Mouse (Mus musculus): ENCODE results near the gene Gfral. TPM values are rescaled to one million over a fixed set of nuclear protein-coding genes. Genes with fewer than 3 reads are reported as not detected.
A peak's percentile ranks its signal among the peaks of the same experiment; 100 is the strongest.

The Gfral gene
- total RNA-seq (2015; ENCODE audit: low replicate concordance) (not detected in 2 replicates), total RNA-seq (2017; ENCODE audit: low replicate concordance) (not detected in 2 replicates)

DNA sequence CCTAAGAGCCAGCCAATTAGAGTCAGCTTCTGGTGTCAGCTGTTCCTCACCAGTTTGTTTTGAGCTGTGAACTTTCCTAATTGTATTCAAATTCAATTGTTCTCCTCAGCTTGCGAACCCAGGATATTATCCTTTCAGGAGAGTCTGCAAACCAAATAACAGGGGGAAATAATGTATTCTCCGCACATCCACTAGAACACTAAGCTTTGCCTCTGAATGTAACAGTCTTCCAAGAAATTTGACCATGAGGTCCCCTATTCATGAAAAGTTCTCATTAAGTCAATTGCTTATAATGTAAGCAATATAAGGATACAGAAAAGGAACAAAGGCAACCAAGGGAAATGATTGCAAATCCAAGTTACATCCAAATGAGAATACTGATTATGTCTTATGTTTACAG, at the start of gene Gfral:
Gfral (minus strand) TSS at position 101 of the 400 bp plus-strand sequence.
- no peak for ATAC-seq (replicated peaks; ENCODE audit: low FRiP score, poor library complexity, severe bottlenecking)

DNA sequence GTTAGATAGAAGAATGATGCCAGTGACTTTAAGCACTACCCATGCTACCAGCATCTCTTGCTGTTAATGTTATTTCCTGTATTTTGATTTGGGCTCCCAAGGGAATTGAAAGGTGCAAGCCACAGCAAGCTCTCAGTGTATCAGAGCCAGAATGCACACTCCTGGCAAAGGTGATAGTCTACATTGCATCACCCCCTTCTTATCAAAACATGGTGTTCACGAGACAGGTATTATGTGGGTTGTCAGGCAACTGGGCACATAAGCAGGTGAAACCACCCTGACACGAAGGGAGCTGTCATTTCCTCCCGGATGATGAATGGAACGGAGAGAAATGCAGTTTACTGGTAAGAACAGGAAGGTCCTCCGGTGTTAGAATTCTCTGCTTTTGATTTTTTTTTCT, 44.3 kb upstream of the Gfral start:
- no peak for ATAC-seq (replicated peaks; ENCODE audit: low FRiP score, poor library complexity, severe bottlenecking)

DNA sequence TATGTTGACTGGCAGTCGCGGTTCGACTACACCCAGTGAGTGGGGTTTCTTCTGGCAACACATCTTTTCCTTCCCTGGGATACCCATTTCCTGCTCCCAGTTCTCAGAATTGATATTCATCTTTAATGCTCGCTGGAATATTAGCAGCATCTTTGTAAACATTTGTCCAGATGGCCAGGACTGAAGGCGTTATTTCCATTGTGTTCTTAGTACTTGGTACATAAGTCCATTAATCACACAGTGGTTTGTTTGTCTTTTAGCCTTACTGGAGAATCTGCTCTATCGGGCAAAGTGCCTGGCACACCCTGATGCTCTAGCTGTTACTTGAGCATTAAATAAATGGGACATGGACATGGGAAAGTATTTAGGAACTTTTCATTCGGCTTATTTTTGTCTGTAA, 39.1 kb upstream of the Gfral start:
- ATAC-seq (replicated peaks; ENCODE audit: low FRiP score, poor library complexity, severe bottlenecking), result no peak

DNA sequence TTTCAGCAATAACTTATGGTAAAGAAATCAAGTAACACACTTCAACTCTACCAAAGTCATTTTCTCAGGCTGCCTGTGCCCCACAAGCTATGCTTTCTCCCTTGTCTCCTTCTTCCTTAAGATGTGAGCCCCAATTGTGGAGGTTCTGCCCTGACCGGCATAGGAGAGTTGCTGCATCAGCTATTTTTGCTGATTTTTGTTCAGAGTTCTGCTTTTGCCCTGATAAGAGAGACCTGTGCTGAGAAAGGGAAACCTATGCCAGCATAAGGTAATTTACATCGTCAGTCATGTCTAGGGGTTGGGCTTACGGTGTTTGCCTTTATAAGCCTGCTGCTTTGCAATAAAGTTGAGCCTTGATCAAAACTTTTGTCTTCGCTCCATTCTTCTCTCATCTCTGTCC, 38.7 kb upstream of the Gfral start:
- ATAC-seq (replicated peaks; ENCODE audit: low FRiP score, poor library complexity, severe bottlenecking), result no peak

DNA sequence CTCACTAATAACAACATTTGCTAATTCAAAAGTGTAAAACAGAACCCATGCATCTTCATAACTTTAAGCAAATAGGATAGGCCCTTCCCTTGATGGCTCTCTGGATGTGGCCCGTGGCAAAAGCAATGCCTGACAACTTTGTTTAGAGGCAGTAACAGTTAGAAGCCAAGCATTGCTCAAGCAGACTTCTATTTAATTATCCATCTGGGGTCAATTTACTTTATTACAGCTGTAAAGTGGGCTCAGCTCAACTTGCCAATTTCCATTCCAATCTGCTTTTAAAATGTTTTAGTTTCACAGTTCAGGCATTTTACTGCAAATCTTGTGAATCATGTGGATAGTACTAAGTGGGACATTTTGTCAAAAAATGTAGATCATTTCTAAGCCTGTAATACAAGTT, 28.9 kb upstream of the Gfral start:
- no peak for ATAC-seq (replicated peaks; ENCODE audit: low FRiP score, poor library complexity, severe bottlenecking)

DNA sequence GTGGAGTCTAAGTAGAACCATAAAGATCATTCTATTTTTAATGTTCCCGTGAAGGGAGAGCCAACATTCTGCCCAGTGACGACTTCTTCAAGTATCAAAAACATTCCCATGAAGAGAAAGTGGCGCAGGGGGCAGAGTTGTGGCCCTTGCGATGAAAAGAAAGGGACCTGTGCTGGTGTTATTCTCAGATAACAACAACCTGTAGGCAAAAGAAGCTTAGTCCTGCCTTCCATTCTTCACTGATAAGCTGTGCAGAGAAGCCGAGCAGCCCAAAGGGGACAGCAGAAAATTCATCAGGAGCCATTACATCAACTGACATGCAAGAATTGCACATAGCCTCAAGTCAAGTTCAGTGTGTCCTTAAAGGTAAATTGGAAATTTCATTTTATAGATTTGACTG, 24.5 kb upstream of the Gfral start:
- ATAC-seq (replicated peaks; ENCODE audit: low FRiP score, poor library complexity, severe bottlenecking), result no peak

DNA sequence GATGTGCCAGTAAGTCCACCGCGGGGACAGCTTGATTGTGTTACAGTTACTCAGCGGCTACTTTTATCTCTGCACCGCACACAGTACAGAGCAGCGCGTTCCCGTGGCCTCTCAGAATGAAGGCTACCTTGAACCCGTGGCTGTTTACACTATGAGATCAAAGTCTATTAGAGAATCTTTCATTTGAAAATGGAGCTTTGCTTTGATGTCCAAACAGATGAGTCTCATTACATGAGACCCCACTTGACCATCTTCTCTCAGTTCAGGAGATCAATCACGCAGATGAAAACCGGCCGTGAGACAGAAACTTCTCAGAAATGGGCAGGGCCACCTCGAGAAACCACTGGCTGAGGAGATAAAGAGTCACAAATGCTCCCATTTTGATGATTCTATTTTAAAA, 23.8 kb upstream of the Gfral start:
- ATAC-seq (replicated peaks; ENCODE audit: low FRiP score, poor library complexity, severe bottlenecking), result no peak

DNA sequence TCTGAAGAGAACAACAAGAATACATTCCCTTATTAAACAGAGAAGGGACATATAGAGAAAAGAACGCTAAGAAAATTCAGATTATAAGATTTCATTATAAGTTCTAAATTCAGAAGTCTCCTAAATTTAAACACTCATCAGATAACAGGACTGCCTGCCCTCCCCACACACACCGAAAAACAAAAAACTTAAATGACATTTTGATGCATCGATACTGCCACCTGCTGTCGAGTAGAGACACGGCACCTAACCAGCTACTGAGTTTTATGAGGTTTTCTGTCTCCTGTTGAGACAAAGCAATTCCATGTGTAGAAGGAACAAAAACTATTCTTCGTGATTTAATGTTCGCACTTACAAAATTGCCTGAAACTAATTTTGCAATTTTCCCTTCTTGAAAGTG, 23.2 kb upstream of the Gfral start:
- peak; percentile 62; the same call in 1 of the 2 replicates for ATAC-seq (replicated peaks; ENCODE audit: low FRiP score, poor library complexity, severe bottlenecking)

DNA sequence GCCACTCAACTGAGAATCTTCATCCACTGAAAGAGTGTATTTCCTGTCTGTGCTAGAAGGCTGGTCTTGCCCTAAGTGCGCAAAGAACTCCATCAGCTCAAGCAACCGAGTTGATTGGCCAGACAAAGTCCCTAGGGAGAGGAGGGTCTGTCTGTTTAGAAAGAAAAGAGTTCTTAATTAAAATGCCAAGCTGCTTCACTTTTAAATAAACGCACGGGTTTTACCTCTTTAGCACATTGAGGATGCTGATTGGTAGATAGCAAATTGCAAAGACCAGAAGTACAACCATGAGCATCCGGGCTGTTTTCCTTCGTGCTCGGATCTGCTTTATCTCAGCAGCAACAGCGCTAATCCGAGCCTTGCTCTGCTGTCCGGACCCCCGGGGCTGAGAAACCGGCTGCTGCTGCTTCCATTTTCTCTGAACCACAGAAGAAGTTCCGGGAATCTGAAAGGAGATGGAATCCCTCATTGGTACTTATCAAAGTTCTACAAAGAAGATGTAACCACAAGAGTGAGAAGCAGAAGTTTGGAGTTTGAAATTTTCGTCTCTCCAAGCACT, 22.6 kb upstream of the Gfral start:
- no peak for ATAC-seq (replicated peaks; ENCODE audit: low FRiP score, poor library complexity, severe bottlenecking)

DNA sequence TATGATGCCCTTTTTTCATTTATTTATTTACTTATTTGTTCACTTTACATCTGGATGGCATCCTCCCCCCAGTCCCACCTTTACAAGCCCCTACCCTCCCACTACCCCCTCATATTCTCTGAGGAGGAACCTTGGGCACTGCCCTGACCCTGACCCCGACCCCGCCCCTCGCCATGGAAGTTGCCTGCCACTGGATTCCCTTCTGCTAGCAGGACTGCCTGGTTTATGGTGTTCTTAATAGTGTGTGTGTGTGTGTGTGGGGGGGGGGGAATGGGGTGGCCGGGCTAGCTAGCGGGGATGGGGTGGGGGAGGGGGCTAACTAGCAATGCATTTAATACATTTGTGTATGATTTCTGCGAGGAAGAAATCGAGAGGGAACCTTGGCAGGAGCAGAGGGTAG, 21.4 kb upstream of the Gfral start:
- ATAC-seq (replicated peaks; ENCODE audit: low FRiP score, poor library complexity, severe bottlenecking), result no peak

DNA sequence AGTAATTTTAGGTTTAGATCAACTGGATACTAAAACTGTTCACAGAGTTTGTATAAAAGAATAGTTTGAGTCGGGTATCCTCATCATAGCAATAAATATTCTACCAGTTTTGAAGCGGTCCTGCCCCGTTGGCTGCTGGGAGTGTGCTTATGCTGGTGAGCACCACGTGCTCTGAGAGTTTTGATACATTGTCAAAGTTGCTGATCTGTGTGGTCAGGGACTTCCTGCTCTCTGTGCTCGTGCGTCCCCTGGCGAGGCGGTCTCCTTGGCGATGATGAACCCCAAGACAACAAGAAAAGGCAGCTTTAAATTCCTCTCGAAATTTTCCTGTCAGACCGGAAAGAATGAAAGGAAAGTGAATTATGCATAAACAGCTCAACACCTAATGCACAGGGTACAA, 16.9 kb upstream of the Gfral start:
- ATAC-seq (replicated peaks; ENCODE audit: low FRiP score, poor library complexity, severe bottlenecking), result no peak

DNA sequence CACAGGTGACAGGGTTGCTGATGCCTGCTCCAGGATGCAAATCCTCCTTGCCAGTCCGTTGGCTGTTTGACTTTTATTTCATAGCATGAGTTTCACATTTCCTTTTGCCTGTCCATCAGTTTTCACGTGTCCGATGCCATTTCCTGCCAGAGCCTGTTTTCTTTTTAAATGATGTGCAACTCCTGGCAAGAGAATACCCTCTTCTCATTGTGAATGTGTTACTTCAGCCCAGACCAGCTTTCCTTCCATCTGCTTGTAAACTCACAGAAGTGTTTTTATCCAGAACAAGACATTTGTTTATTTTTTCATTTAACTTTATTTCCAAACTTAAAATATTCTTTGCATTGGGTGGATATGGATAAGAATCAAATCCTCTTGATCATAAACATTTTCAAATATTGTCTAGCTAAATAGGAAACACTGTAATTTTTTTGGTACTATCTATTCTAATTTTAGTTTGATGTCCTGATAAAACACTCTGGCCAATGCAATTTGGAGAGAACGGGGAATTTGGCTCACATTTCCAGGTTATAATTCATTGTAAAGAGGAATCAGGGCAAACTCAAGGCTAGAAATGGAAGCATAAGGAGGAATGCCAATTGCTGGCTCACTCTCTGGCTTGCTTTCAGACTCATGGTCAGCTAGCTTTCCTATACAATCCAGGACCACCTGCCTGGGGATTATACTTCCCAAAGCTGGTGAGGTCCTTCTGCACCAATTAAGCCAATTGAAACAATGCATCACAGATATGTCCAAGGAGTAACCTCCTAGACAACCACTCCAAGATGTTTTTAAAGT, 3.9 kb upstream of the Gfral start:
- no peak for ATAC-seq (replicated peaks; ENCODE audit: low FRiP score, poor library complexity, severe bottlenecking)

DNA sequence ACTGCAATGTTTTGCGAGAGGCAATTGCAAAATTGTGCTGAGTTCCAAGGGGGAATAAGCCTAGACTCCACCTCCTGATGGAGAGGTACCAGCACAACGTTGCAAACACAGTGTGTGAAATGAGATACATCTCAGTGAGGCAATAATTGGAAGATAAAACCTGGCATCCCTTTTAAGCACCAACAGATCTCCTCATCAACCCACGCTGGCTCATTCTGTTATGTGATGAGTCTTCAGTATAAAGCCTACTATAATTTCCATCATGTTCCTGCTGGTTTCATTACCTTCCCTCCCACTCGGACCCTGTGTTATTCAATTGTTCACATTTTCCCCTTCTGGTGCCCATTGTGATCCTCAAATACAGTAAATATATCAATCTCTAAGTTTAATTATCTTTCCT, 1.2 kb upstream of the Gfral start:
- no peak for ATAC-seq (replicated peaks; ENCODE audit: low FRiP score, poor library complexity, severe bottlenecking)

DNA sequence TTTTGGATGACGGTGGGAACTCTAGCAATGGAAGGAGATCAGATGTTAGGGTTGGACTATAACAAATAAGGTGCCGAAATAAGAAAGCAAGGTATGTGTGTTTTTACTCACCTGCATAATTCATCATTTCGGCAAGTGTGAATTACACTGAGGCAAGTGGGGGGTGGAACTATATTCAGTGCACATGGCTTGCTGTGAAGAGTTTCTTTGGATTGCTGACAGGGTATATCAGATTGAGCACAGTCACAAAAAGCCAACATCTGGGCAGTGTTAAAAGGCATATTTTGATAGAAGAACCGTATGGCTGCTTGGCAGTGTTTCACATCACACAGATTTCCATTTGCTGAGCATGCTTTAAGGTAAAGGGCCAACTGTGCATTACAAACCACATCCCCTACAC, 16.5 kb downstream of the Gfral start:
- ATAC-seq (replicated peaks; ENCODE audit: low FRiP score, poor library complexity, severe bottlenecking), result no peak

DNA sequence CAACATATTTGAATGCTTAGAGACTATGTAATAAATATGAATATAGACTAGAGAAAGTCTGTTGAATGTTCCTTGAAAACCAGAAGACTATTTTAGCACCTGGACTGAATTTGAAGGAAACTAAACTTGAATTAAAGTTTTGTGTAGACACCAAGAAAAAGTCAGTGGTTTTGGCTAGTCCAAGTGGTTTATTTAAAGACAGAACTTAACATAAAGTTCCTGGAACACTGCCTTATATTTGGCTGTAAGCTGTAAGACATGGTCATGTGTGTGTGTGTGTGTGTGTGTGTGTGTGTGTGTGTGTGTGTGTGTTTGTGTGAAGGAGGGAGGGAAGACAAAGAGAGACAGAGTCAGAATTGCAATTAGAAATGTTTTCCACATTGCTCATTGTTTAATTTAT, 34.2 kb downstream of the Gfral start:
- no peak for ATAC-seq (replicated peaks; ENCODE audit: low FRiP score, poor library complexity, severe bottlenecking)

DNA sequence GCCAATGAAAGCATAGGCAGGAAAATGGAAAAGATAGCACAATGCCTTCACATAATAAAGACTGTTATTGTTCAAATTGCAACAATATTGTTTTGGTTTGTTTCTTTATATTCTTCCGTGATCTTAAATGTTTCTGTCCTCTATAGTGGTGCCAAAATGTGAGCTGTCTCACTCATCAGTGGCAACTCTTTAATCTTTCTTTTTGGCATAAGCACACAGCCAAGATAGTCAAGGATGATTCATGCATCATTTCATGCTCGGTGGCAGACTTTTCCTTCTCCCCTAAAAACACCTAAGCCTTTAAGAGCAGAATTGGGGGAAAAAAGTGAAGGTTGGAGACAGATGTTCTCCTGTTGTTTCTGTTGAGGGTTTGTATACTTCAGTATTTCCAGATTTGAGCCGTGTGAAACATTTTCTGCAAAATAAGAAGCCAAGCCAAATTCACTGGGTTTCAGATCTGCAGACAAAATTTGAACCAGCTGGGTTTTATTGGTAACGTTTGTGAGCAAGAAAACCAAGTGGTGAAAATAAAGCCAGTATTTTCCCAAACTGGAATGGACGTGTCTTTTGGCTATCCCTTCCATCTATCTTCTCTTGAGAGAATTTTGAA, 40.7 kb downstream of the Gfral start:
- ATAC-seq (replicated peaks; ENCODE audit: low FRiP score, poor library complexity, severe bottlenecking), result no peak

DNA sequence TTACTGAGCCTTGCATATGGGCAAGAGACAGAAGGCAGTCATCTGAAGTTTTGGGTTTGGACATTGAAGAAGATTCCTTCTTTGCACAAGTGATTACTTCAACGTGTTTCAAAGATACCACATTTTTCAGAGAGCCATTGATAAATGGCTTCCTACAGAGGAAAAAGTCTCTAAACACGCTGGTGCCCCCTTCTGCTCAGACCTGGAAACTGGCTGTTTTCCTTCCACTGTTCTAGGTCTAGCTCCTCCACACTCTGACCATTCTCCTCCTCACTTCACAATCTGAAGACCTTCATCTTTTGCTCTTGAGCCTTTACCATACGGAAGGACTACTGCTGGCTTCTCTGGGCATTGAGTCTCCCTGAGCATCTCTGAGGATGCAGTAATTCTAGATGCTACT, 45.1 kb downstream of the Gfral start:
- no peak for ATAC-seq (replicated peaks; ENCODE audit: low FRiP score, poor library complexity, severe bottlenecking)

DNA sequence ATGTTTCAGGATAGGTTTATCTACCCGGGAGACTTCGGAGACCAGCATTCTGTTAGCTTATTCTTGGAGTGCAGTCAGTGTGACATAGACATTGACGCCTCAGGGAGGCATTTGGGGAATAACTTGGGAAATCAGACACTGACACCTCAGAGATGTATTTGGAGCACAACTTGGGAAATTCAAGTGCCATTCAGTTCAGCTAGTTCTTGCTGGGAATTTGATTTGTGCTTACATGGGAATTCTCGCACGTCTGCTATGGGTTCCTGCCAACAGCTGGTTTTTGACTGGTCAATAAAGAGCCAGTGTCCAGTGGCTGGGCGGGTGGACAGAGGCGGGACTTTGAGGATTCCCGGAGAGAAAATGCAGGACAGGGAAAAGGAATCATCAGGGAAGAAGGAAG, 51.0 kb downstream of the Gfral start:
- no peak for ATAC-seq (replicated peaks; ENCODE audit: low FRiP score, poor library complexity, severe bottlenecking)

DNA sequence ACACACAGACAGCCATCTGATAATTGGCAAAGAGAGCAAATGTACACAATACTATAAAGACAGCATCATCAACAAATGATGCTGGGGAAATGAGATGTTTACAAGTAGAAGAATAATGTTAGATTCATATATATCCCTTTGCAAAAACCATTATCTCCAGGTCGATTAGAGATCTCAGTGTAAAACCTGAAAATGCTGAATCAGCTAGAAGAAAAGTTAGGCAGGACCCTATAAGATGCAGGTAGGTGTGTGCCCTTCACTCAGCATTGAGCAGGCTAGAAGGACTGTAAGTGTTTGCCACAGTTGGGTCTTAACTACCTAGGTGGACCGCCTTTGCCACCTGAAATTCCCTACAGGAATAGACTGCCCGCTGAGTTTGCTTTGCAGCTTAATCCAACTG, 67.9 kb downstream of the Gfral start:
- no peak for ATAC-seq (replicated peaks; ENCODE audit: low FRiP score, poor library complexity, severe bottlenecking)

DNA sequence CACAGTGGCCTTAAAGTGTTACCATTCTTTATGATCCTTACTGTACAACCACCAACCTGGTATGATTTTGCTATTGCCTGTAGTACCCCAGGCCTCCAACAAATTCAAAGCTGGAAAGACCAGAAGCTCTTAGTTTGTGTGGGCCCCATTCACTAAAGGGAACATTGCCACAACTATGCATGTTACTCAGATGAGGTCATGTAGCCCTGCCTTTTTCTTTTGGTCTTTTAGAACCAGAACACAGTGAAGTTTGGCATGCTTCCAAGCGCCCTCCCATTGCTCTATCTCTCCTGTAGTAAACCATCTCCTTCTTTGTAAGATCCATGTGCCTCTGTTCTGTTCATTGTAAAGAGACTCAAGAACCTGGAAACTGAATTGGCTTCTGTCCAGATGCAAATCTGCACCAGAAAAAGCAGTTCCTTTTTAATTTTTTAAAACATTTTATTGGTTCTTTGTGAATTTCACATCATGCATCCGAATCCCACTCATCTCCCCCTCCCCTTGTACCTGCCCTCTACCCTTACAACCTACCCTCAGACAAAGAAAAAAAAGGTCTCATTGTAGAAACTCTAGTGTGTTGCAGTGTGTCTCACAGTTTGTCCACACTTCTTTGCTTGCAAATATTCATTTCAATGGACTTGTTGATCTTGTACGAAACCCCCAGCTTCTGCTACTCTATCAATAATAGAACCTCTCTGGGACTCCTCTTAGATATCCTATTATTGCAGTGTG, 74.9 kb downstream of the Gfral start:
- no peak for ATAC-seq (replicated peaks; ENCODE audit: low FRiP score, poor library complexity, severe bottlenecking)

DNA sequence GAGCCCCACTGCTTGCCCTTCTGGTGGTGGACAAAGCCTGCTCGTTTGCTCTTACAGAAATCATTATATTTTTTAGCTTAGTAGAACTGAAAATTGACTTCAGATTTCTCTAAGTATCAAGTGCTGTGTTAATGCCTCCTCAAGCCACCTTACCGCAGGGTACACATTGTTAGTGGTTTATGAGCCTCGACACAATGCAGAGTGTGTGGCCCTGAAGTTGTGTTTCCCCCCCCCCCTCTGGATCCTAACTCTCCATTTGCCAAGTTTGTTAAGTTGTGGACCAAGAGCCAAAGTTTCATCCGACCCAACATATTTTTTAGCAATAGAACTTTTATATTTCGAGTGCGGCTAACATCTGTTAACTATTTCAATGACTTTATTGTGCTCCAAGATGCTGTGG, 79.4 kb downstream of the Gfral start:
- ATAC-seq (replicated peaks; ENCODE audit: low FRiP score, poor library complexity, severe bottlenecking), result no peak
